Mouse (Mus musculus) hindbrain, embryonic 12.5 days (tissue): Measurements from ENCODE around the gene Erc2. TPM values are rescaled to one million over a fixed set of nuclear protein-coding genes. Genes with fewer than 3 reads are reported as not detected.

Experiments
- ATAC-seq: fragments of 200-750 bp; cut with Nextera tagmentation; 2 replicates; pipeline ENCODE4 v1.8.0; 2017; ENCODE audit warnings: moderate TSS enrichment; ENCODE audit not compliant: low FRiP score
- H3K27ac ChIP-seq: fragments of 300-500 bp; sonication (generic); 2 replicates; pipeline ENCODE4 v1.5.1; 2016; ENCODE audit warnings: mild to moderate bottlenecking
- H3K27me3 ChIP-seq: fragments of 300-500 bp; sonication (generic); 2 replicates; pipeline ENCODE4 v1.6.1; 2016; ENCODE audit warnings: mild to moderate bottlenecking
- H3K36me3 ChIP-seq: fragments of 300-500 bp; sonication (generic); 2 replicates; pipeline ENCODE4 v1.6.1; 2016; ENCODE audit warnings: mild to moderate bottlenecking
- H3K4me1 ChIP-seq: fragments of 300-500 bp; sonication (generic); 2 replicates; pipeline ENCODE4 v1.6.1; 2016
- H3K4me2 ChIP-seq: fragments of 300-500 bp; sonication (generic); replicated peaks from 2 replicates; pipeline ENCODE4 v1.6.1; 2016; ENCODE audit warnings: mild to moderate bottlenecking
- H3K4me3 ChIP-seq: fragments of 300-500 bp; sonication (generic); 2 replicates; pipeline ENCODE4 v1.5.1; 2016; ENCODE audit warnings: mild to moderate bottlenecking
- H3K9ac ChIP-seq: fragments of 300-500 bp; sonication (generic); 2 replicates; pipeline ENCODE4 v1.6.1; 2016; ENCODE audit warnings: mild to moderate bottlenecking, moderate library complexity
- H3K9me3 ChIP-seq: fragments of 300-500 bp; sonication (generic); replicated peaks from 2 replicates; pipeline ENCODE4 v1.6.1; 2016; ENCODE audit warnings: mild to moderate bottlenecking
- WGBS: fragments of 180-500 bp; shearing (Covaris S2); methylation state at CpG from one replicate; pipeline ENCODE4 v1.1.7; 2016; 5-methylcytosine and 5-hydroxymethylcytosine counted together
- polyA plus RNA-seq: library from polyadenylated mRNA; unstranded; fragments of >200 nt; fragmentation: Nextera tagmentation; extraction: Ambion mirVana; gene quantifications from 2 replicates; pipeline ENCODE4 v1.2.1, GENCODE M21; 2016

Gene Erc2
- polyA plus RNA-seq, 1 experiment from 2014 or later, result 36.0 TPM

- no peak overlapping the region for H3K4me2 ChIP-seq
- H3K9ac ChIP-seq, result no peak overlapping the region
- 73% methylated on average over 1 of the region's 1 CpGs for WGBS
- H3K4me3 ChIP-seq, result no peak overlapping the region
- no peak for ATAC-seq
- no peaks in the 10 kb centered on the region for H3K27me3 ChIP-seq
- no peak overlapping the region for H3K27ac ChIP-seq
- no peaks in the 10 kb centered on the region for H3K9me3 ChIP-seq
- no peaks in the 10 kb centered on the region for H3K4me1 ChIP-seq
- H3K36me3 ChIP-seq, result no peaks in the 10 kb centered on the region
Measured at GRCm38 (mm10) chr14:27933533-27933932, 311.3 kb downstream of the Erc2 start.

DNA sequence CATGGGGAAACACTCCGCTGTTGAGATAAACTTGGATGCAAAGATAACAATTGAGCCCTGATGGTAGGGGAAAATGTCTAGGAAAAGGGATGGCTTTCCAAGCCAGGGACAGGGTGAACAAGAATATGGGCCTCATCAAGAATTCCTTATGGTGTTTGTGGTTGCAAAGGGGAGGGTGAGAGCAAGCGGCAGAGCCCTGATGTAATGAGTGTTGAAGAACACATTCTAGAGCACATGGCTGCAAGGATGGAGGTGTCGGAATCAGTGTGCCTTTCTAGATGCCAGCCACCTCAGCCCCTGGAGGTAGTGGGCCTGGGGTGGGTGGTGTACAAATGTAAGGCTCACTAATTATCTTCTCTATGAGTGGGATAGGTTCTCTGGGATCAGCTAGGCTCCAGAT lies 313.5 kb downstream of the Erc2 start:
- Histone ChIP-seq H3K4me1 (no peaks in the 10 kb centered on the region), H3K27ac (no peak overlapping the region), H3K9ac (no peak overlapping the region), H3K4me3 (no peak overlapping the region), H3K9me3 (no peaks in the 10 kb centered on the region), H3K36me3 (no peaks in the 10 kb centered on the region), H3K27me3 (no peaks in the 10 kb centered on the region), H3K4me2 (no peak overlapping the region)
- ATAC-seq, result no peak
- 95% methylated on average over 3 of the region's 3 CpGs for WGBS

- Histone ChIP-seq H3K27me3 (no peaks in the 10 kb centered on the region), H3K36me3 (no peaks in the 10 kb centered on the region), H3K27ac (no peak overlapping the region), H3K4me1 (no peaks in the 10 kb centered on the region), H3K4me3 (no peak overlapping the region), H3K9me3 (no peaks in the 10 kb centered on the region), H3K9ac (no peak overlapping the region), H3K4me2 (no peak overlapping the region)
- no peak for ATAC-seq
- 64% methylated on average over 2 of the region's 2 CpGs for WGBS
Measured at GRCm38 (mm10) chr14:27937922-27938321, 315.7 kb downstream of the Erc2 start.

DNA sequence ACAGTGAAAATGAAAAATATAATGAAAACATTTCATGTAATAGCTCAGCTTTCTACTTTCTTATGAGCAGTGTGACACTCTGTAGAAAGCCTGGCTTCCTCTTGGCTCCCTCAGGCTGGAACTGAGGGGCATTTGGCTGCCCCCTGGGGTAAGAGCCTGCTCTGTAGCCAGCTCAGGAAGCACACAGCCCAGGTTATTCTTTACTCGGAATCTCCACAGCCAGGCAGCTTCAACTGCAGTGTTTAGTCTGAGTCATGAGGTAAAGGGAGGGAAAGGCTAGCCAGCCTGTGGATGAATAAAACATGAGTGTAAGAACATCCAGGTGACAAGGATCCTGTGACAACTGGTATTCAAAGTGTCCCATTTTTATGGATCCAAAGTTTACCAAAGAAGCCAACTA lies 323.0 kb downstream of the Erc2 start:
- Histone ChIP-seq H3K36me3 (no peaks in the 10 kb centered on the region), H3K9me3 (no peaks in the 10 kb centered on the region), H3K27ac (no peak overlapping the region), H3K4me3 (no peak overlapping the region), H3K27me3 (no peaks in the 10 kb centered on the region), H3K9ac (no peak overlapping the region), H3K4me1 (no peaks in the 10 kb centered on the region), H3K4me2 (no peak overlapping the region)
- no peak for ATAC-seq
- 58% methylated on average over 1 of the region's 1 CpGs for WGBS

DNA sequence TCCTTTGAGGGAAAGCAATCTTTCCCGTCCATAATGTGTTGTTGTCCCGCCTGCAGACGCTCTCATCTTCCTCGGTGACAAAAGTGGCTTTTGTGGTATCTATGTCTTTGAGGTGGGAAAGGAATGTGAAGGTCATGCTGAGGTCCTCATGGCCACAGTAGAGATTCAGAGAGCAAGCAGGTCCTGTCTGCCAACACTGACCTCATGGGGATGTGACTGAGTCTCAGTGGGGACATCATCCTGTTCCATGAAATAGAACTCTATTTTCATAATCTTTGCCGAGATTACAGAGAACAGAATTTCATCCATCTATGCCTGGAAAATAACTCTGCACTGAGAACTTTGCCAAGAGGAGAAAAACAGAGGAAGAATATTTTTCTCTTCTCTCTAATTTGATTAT lies 324.0 kb downstream of the Erc2 start:
- no peak for ATAC-seq
- H3K9ac ChIP-seq, result no peak overlapping the region
- H3K4me3 ChIP-seq, result no peak overlapping the region
- H3K36me3 ChIP-seq, result no peaks in the 10 kb centered on the region
- WGBS, result 68% methylated on average over 5 of the region's 5 CpGs
- H3K4me1 ChIP-seq, result no peaks in the 10 kb centered on the region
- no peaks in the 10 kb centered on the region for H3K9me3 ChIP-seq
- H3K27ac ChIP-seq, result no peak overlapping the region
- no peak overlapping the region for H3K4me2 ChIP-seq
- H3K27me3 ChIP-seq, result no peaks in the 10 kb centered on the region

GRCm38 (mm10) chr14:27948391-27948790 lies 326.2 kb downstream of the Erc2 start:
- Histone ChIP-seq H3K4me3 (no peak overlapping the region), H3K9me3 (no peaks in the 10 kb centered on the region), H3K4me1 (no peaks in the 10 kb centered on the region), H3K27ac (no peak overlapping the region), H3K4me2 (no peak overlapping the region), H3K9ac (no peak overlapping the region), H3K36me3 (no peaks in the 10 kb centered on the region), H3K27me3 (no peaks in the 10 kb centered on the region)
- 73% methylated on average over 8 of the region's 8 CpGs for WGBS
- ATAC-seq, result no peak

GRCm38 (mm10) chr14:27953814-27954213 lies 331.6 kb downstream of the Erc2 start:
- Histone ChIP-seq H3K36me3 (no peaks in the 10 kb centered on the region), H3K9me3 (0 out of 2 replicates have a peak, but pooled peaks cover under 1% of the 10 kb centered on the region), H3K27ac (no peak overlapping the region), H3K4me2 (no peak overlapping the region), H3K4me3 (no peak overlapping the region), H3K27me3 (no peaks in the 10 kb centered on the region), H3K4me1 (no peaks in the 10 kb centered on the region), H3K9ac (no peak overlapping the region)
- no peak for ATAC-seq

DNA sequence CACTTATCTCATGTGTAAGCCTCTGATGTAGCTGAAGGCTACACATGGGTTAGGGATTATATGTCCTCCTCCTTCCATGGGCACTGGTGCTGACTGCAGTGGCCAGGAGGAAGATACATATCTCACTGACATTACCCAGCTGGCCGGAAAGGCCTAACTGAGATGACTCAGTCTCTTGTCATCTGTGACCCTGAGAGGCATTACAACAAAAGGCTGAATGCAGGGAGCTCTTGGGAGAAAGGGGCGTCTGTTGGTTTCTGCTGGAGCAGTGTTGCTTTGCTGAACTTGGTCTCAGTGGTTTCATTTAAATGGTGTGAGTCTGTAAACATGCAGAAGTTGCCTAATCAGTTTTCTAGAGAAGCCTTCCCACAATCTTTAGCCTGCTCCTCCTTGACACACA lies 334.6 kb downstream of the Erc2 start:
- Histone ChIP-seq H3K27ac (no peak overlapping the region), H3K9ac (no peak overlapping the region), H3K9me3 (0 out of 2 replicates have a peak, but pooled peaks cover 5% of the 10 kb centered on the region), H3K27me3 (no peaks in the 10 kb centered on the region), H3K36me3 (no peaks in the 10 kb centered on the region), H3K4me3 (no peak overlapping the region), H3K4me2 (no peak overlapping the region), H3K4me1 (no peaks in the 10 kb centered on the region)
- no peak for ATAC-seq
- WGBS, result 37% methylated on average over 2 of the region's 2 CpGs

GRCm38 (mm10) chr14:27973701-27974100 lies 351.5 kb downstream of the Erc2 start:
- Histone ChIP-seq H3K36me3 (no peaks in the 10 kb centered on the region), H3K9me3 (no peaks in the 10 kb centered on the region), H3K4me3 (no peak overlapping the region), H3K27me3 (no peaks in the 10 kb centered on the region), H3K27ac (no peak overlapping the region), H3K4me1 (no peaks in the 10 kb centered on the region), H3K9ac (no peak overlapping the region), H3K4me2 (no peak overlapping the region)
- ATAC-seq, result no peak
- WGBS, result 92% methylated on average over 6 of the region's 6 CpGs

DNA sequence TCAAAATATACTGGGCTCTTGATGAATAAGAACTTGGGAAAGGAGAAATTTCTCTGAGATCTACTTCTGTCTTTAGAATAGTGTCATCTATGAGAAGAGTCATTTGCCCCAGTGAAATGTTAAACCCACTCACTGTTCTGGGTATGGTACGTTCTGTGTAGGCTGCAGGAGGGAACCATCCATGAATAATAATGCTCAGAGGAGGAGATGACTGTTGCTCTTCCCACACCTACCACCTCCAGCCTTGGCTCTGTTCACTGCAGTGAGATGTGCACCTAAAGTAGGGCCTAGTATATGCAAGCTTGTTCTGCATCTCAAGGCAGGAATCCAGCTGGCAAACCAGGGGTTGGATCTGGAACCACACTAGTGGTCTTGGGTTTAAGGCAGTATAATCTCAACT lies 353.4 kb downstream of the Erc2 start:
- H3K9me3 ChIP-seq, result no peaks in the 10 kb centered on the region
- no peaks in the 10 kb centered on the region for H3K4me1 ChIP-seq
- no peak overlapping the region for H3K4me2 ChIP-seq
- H3K27me3 ChIP-seq, result no peaks in the 10 kb centered on the region
- ATAC-seq, result no peak
- 54% methylated on average over 1 of the region's 1 CpGs for WGBS
- H3K9ac ChIP-seq, result no peak overlapping the region
- no peaks in the 10 kb centered on the region for H3K36me3 ChIP-seq
- no peak overlapping the region for H3K4me3 ChIP-seq
- no peak overlapping the region for H3K27ac ChIP-seq

DNA sequence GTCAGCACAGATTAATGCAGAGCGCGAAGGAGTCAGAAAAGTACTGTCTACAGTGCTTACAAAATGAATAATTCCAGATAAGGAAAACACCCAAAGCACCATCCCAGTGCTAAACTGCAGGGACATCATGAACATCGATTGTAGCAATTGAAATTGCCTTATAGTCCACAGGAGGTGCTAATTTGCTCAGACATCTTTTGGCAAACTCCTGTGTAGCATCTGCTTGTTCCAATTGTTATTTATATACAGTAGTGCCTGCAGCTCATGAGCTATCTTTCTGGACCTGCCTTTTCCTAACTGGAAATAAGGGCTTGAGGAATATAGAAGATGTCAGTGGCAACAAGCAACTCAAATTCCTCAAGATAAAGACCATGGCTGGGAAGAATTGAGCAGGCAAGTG lies 362.5 kb downstream of the Erc2 start:
- 80% methylated on average over 3 of the region's 3 CpGs for WGBS
- ATAC-seq, result no peak

DNA sequence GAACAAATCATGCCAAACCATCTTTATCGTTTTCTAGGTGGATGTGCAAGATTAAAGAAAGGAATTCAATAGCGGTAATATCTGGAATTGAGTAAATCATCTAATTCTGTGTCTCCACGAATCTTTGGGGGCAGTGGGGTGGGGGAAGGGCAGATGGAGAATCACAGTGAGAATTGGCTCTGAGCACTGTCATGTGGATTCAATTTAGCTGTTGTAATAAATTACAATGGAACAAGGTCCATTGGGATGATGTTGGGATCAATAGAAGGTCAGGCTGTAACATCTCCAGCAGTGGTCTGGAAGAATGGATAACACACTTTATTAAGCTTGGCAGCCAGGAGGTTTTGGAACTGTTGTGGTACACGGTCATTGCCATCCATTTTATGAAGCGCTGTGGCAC lies 363.0 kb downstream of the Erc2 start:
- H3K4me3 ChIP-seq, result no peak overlapping the region
- WGBS, result 67% methylated on average over 5 of the region's 5 CpGs
- no peak overlapping the region for H3K4me2 ChIP-seq
- no peaks in the 10 kb centered on the region for H3K27me3 ChIP-seq
- no peak overlapping the region for H3K27ac ChIP-seq
- H3K9me3 ChIP-seq, result no peaks in the 10 kb centered on the region
- no peak overlapping the region for H3K9ac ChIP-seq
- no peak for ATAC-seq
- no peaks in the 10 kb centered on the region for H3K36me3 ChIP-seq
- H3K4me1 ChIP-seq, result no peaks in the 10 kb centered on the region

More for the DNA sequence above, 362.5 kb downstream of the Erc2 start:
- Histone ChIP-seq H3K4me3 (no peak overlapping the region), H3K4me2 (no peak overlapping the region), H3K27me3 (no peaks in the 10 kb centered on the region), H3K27ac (no peak overlapping the region), H3K4me1 (no peaks in the 10 kb centered on the region), H3K9ac (no peak overlapping the region), H3K9me3 (no peaks in the 10 kb centered on the region), H3K36me3 (no peaks in the 10 kb centered on the region)

DNA sequence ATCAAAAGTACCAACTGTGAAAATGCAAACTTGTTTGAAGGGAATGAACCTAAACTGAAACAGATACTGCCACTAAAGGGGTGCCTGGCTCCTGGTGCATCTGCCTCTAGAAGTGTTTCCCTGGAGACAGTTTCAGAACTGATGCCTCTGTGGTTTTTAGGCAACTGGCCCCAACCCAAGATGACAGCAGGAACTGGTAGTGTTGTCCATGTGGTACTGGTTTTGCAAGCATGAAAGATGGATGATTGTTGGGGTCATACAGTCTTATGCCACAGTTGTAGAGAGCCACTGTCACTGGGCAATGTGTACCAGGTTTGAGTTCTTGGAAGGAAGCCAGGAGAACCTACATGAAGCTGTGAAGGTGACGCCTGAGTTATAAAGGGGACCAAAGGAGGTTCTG lies 365.2 kb downstream of the Erc2 start:
- Histone ChIP-seq H3K9ac (no peak overlapping the region), H3K4me1 (no peaks in the 10 kb centered on the region), H3K27ac (no peak overlapping the region), H3K9me3 (no peaks in the 10 kb centered on the region), H3K4me2 (no peak overlapping the region), H3K4me3 (no peak overlapping the region), H3K36me3 (no peaks in the 10 kb centered on the region), H3K27me3 (no peaks in the 10 kb centered on the region)
- no peak for ATAC-seq
- 90% methylated on average over 1 of the region's 1 CpGs for WGBS

DNA sequence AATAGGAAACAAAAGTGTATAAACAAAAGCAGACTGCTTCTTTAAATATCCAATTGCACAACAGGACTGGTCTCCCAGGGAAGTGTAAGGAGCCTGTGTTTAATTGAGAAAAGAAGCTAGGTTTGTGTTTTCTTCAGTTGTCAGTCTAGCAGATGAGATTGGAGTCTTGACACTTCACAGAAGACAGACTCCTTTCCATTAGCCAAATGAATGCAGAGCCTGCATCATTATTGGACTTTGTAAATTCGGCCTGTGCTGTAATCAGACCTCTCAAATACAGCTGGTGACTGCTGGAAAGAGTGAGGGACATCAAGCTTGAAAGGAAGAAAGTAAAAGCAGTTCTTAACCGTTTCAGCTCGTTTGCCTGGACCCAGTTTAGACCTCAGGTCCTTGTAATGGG lies 376.3 kb downstream of the Erc2 start:
- no peak for ATAC-seq
- Histone ChIP-seq H3K4me1 (no peaks in the 10 kb centered on the region), H3K27me3 (no peaks in the 10 kb centered on the region), H3K36me3 (no peaks in the 10 kb centered on the region), H3K4me2 (no peak overlapping the region), H3K9me3 (no peaks in the 10 kb centered on the region), H3K4me3 (no peak overlapping the region), H3K27ac (no peak overlapping the region), H3K9ac (no peak overlapping the region)
- 62% methylated on average over 3 of the region's 3 CpGs for WGBS
